Mouse (Mus musculus) forebrain, embryonic 14.5 days (tissue): ENCODE measurements around the gene Bdkrb1. TPM values are rescaled to one million over a fixed set of nuclear protein-coding genes. Genes with fewer than 3 reads are reported as not detected.

ENCODE experiments used
- ATAC-seq: fragments of 200-750 bp; cut with Nextera tagmentation; 2 replicates; pipeline ENCODE4 v1.8.0; 2017; ENCODE audit warnings: mild to moderate bottlenecking, moderate library complexity
- DNase-seq: peaks from one replicate; pipeline ENCODE4 v3.0.0-alpha.2; 2015; ENCODE audit warnings: low spot score
- H3K27ac ChIP-seq: fragments of 300-500 bp; sonication (generic); 2 replicates; pipeline ENCODE4 v1.5.1; 2014; ENCODE audit warnings: low read depth, mild to moderate bottlenecking, control low read depth, low read length, moderate library complexity
- H3K27me3 ChIP-seq: fragments of 300-500 bp; sonication (generic); replicated peaks from 2 replicates; pipeline ENCODE4 v1.6.1; 2014; ENCODE audit warnings: low read length, control low read depth, mixed read lengths; ENCODE audit not compliant: control insufficient read depth, insufficient read depth
- H3K36me3 ChIP-seq: fragments of 300-500 bp; sonication (generic); 2 replicates; pipeline ENCODE4 v1.6.1; 2014; ENCODE audit warnings: low read length, control low read depth; ENCODE audit not compliant: control insufficient read depth, insufficient read depth
- H3K4me1 ChIP-seq: fragments of 300-500 bp; sonication (generic); 2 replicates; pipeline ENCODE4 v1.6.1; 2014; ENCODE audit warnings: antibody characterized with exemption, low read length, control low read depth; ENCODE audit not compliant: control insufficient read depth, insufficient read depth
- H3K4me2 ChIP-seq: fragments of 300-500 bp; sonication (generic); 2 replicates; pipeline ENCODE4 v1.6.1; 2014; ENCODE audit warnings: mild to moderate bottlenecking, control low read depth, low read length
- H3K4me3 ChIP-seq: fragments of 300-500 bp; sonication (generic); 2 replicates; pipeline ENCODE4 v1.5.1; 2014; ENCODE audit warnings: low read depth, low read length, control low read depth
- H3K9ac ChIP-seq: fragments of 300-500 bp; sonication (generic); 2 replicates; pipeline ENCODE4 v1.6.1; 2014; ENCODE audit warnings: mild to moderate bottlenecking, low read length, control low read depth, moderate library complexity
- H3K9me3 ChIP-seq: fragments of 300-500 bp; sonication (generic); replicated peaks from 2 replicates; pipeline ENCODE4 v1.6.1; 2016; ENCODE audit warnings: low read length, control low read depth, mixed read lengths; ENCODE audit not compliant: control insufficient read depth
- WGBS: fragments of 180-500 bp; shearing (Covaris S2); extraction: QIAGEN DNeasy Blood & Tissue Kit; methylation state at CpG from one replicate; pipeline ENCODE4 v1.1.7; 2014; 5-methylcytosine and 5-hydroxymethylcytosine counted together
- polyA plus RNA-seq: library from polyadenylated mRNA; unstranded; fragments of >200 nt; fragmentation: Nextera tagmentation; extraction: Ambion mirVana; gene quantifications from 2 replicates; pipeline ENCODE4 v1.2.1, GENCODE M21; 2014

Gene Bdkrb1
- polyA plus RNA-seq, 1 experiment from 2014 or later = not detected

- no peak for DNase-seq
- 96% methylated on average over 9 of the region's 9 CpGs for WGBS
- no peak overlapping the region for H3K9ac ChIP-seq
- no peak overlapping the region for H3K27ac ChIP-seq
- no peak for ATAC-seq
- no peaks in the 10 kb centered on the region for H3K27me3 ChIP-seq
- peaks cover 85% of the 10 kb centered on the region for H3K36me3 ChIP-seq
- H3K4me2 ChIP-seq = no peak overlapping the region
- H3K9me3 ChIP-seq = no peaks in the 10 kb centered on the region
- no peak overlapping the region for H3K4me3 ChIP-seq
- H3K4me1 ChIP-seq = no peaks in the 10 kb centered on the region
Observed at GRCm38 (mm10) chr12:105636551-105636950, 33.7 kb downstream of the Bdkrb1 start.

DNA sequence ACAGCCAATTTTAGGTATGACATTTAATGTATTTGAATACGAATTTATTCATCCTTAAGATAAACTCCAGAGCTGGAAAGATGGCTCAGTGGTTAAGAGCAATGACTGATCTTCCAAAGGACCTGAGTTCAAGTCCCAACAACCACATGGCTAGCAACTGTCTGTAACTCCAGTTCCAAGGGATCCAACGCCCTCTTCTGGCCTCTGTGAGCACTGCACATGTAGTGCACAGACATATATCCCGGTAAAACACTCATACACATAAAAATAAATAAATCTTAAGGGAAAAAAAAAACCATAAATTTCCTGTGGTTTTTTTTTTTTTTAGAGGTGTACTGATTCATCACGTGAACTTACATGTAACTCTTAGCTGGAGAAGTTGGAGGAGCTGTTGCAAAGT, 34.7 kb downstream of the Bdkrb1 start:
- DNase-seq = no peak
- Histone ChIP-seq H3K27ac (no peak overlapping the region), H3K9me3 (no peaks in the 10 kb centered on the region), H3K27me3 (no peaks in the 10 kb centered on the region), H3K4me2 (no peak overlapping the region), H3K4me1 (no peaks in the 10 kb centered on the region), H3K4me3 (no peak overlapping the region), H3K9ac (no peak overlapping the region), H3K36me3 (peaks cover 95% of the 10 kb centered on the region)
- WGBS = 77% methylated on average over 4 of the region's 4 CpGs
- ATAC-seq = no peak

- no peak overlapping the region for H3K27ac ChIP-seq
- no peaks in the 10 kb centered on the region for H3K4me1 ChIP-seq
- no peak for ATAC-seq
- 93% methylated on average over 11 of the region's 11 CpGs for WGBS
- H3K4me2 ChIP-seq = no peak overlapping the region
- no peaks in the 10 kb centered on the region for H3K9me3 ChIP-seq
- no peak for DNase-seq
- H3K9ac ChIP-seq = no peak overlapping the region
- H3K4me3 ChIP-seq = no peak overlapping the region
- peaks cover 97% of the 10 kb centered on the region for H3K36me3 ChIP-seq
- H3K27me3 ChIP-seq = no peaks in the 10 kb centered on the region
Observed at GRCm38 (mm10) chr12:105642770-105643321, 40.0 kb downstream of the Bdkrb1 start.

Other genes with a start within 250 kb of the Bdkrb1 start
- 19.4 and 21.7 TPM in 2 replicates for gene D430019H16Rik, start 149.2 kb upstream of the Bdkrb1 start, polyA plus RNA-seq
- gene Bdkrb2, start 39.9 kb upstream of the Bdkrb1 start, polyA plus RNA-seq = 0.23 TPM in 2 replicates
- gene Gskip, start 81.7 kb downstream of the Bdkrb1 start, polyA plus RNA-seq = 33.5 and 34.1 TPM in 2 replicates
- 13.8 and 14.6 TPM in 2 replicates for gene Atg2b, start 82.1 kb downstream of the Bdkrb1 start, polyA plus RNA-seq
- gene Ak7, start 102.9 kb downstream of the Bdkrb1 start, polyA plus RNA-seq = 0.41 and 0.73 TPM in 2 replicates
- 164 and 176 TPM in 2 replicates for gene Papola, start 181.6 kb downstream of the Bdkrb1 start, polyA plus RNA-seq